Mouse (Mus musculus) forebrain, embryonic 14.5 days (tissue): ENCODE results near the gene S100a7a. TPM values are rescaled to one million over a fixed set of nuclear protein-coding genes. Genes with fewer than 3 reads are reported as not detected.

Experiments
- ATAC-seq: fragments of 200-750 bp; cut with Nextera tagmentation; 2 replicates; pipeline ENCODE4 v1.8.0; 2017; ENCODE audit warnings: mild to moderate bottlenecking, moderate library complexity
- DNase-seq: peaks from one replicate; pipeline ENCODE4 v3.0.0-alpha.2; 2015; ENCODE audit warnings: low spot score
- H3K27ac ChIP-seq: fragments of 300-500 bp; sonication (generic); 2 replicates; pipeline ENCODE4 v1.5.1; 2014; ENCODE audit warnings: low read depth, mild to moderate bottlenecking, control low read depth, low read length, moderate library complexity
- H3K27me3 ChIP-seq: fragments of 300-500 bp; sonication (generic); replicated peaks from 2 replicates; pipeline ENCODE4 v1.6.1; 2014; ENCODE audit warnings: low read length, control low read depth, mixed read lengths; ENCODE audit not compliant: control insufficient read depth, insufficient read depth
- H3K36me3 ChIP-seq: fragments of 300-500 bp; sonication (generic); 2 replicates; pipeline ENCODE4 v1.6.1; 2014; ENCODE audit warnings: low read length, control low read depth; ENCODE audit not compliant: control insufficient read depth, insufficient read depth
- H3K4me1 ChIP-seq: fragments of 300-500 bp; sonication (generic); 2 replicates; pipeline ENCODE4 v1.6.1; 2014; ENCODE audit warnings: antibody characterized with exemption, low read length, control low read depth; ENCODE audit not compliant: control insufficient read depth, insufficient read depth
- H3K4me2 ChIP-seq: fragments of 300-500 bp; sonication (generic); 2 replicates; pipeline ENCODE4 v1.6.1; 2014; ENCODE audit warnings: mild to moderate bottlenecking, control low read depth, low read length
- H3K4me3 ChIP-seq: fragments of 300-500 bp; sonication (generic); 2 replicates; pipeline ENCODE4 v1.5.1; 2014; ENCODE audit warnings: low read depth, low read length, control low read depth
- H3K9ac ChIP-seq: fragments of 300-500 bp; sonication (generic); 2 replicates; pipeline ENCODE4 v1.6.1; 2014; ENCODE audit warnings: mild to moderate bottlenecking, low read length, control low read depth, moderate library complexity
- H3K9me3 ChIP-seq: fragments of 300-500 bp; sonication (generic); replicated peaks from 2 replicates; pipeline ENCODE4 v1.6.1; 2016; ENCODE audit warnings: low read length, control low read depth, mixed read lengths; ENCODE audit not compliant: control insufficient read depth
- WGBS: fragments of 180-500 bp; shearing (Covaris S2); extraction: QIAGEN DNeasy Blood & Tissue Kit; methylation state at CpG from one replicate; pipeline ENCODE4 v1.1.7; 2014; 5-methylcytosine and 5-hydroxymethylcytosine counted together
- polyA plus RNA-seq: library from polyadenylated mRNA; unstranded; fragments of >200 nt; fragmentation: Nextera tagmentation; extraction: Ambion mirVana; gene quantifications from 2 replicates; pipeline ENCODE4 v1.2.1, GENCODE M21; 2014

S100a7a gene
- polyA plus RNA-seq = not detected in 2 replicates

DNA sequence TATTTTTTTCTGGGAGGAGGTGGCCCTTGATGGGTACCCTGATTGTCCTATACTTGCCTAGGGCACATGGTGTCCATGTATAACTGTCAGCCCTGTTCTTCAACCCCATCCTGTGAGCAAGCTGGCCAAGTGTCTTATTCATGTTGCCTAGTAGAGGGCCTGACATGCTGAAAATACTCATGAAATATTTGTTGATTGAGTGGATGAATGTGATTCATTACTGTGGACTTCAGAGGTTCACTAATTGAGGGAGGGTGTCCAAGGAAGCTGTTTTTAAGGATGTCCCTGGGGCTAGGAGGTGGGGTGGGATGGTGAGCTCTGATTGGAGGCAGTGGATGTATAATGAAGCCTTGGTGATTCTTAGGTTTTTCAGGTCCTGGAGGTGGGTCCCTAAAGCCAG is at the start of gene S100a7a:
Gene S100a7a, plus strand, starts transcription at position 301 of the 400 bp plus-strand sequence.
- ATAC-seq (no peak), DNase-seq (no peak)
- no peak within 1 kb of the TSS for H3K4me2 ChIP-seq
- no peaks in the 10 kb centered on the region for H3K9me3 ChIP-seq
- H3K27me3 ChIP-seq = no peaks in the 10 kb centered on the region
- H3K4me3 ChIP-seq = no peak within 1 kb of the TSS
- H3K4me1 ChIP-seq = no peaks in the 10 kb centered on the region
- no peaks in the 10 kb centered on the region for H3K36me3 ChIP-seq
- no peak within 1 kb of the TSS for H3K9ac ChIP-seq
- H3K27ac ChIP-seq = no peak within 1 kb of the TSS

DNA sequence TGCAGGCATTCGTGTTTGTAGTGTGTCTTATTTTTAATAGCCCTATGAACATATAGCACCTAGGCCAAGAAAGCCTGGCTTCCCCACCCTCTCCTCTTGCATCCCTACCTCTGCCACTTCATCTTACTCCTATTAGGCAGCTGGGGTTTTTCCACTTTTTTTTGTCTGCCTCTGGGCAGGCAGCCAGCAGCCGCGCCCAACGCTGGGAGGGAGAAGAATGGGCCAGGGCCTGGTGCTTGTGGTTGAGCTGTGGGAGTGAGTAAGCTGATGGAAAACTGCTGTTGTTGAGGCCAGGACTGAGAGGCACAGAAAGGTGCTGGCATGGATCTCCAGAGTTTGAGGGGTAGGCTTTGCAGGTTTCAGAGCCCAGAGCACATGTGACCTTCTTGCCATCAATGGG is 49.4 kb upstream of the S100a7a start:
- Histone ChIP-seq H3K4me3 (no peak overlapping the region), H3K27ac (peak overlapping the region; percentile 52; the same call in 1 of the 2 replicates), H3K9me3 (no peaks in the 10 kb centered on the region), H3K36me3 (no peaks in the 10 kb centered on the region), H3K4me2 (no peak overlapping the region), H3K9ac (no peak overlapping the region), H3K27me3 (no peaks in the 10 kb centered on the region), H3K4me1 (peaks cover 8% of the 10 kb centered on the region)
- WGBS = 13% methylated on average over 4 of the region's 4 CpGs
- ATAC-seq (peak; percentile 83), DNase-seq (peak; percentile 78)

DNA sequence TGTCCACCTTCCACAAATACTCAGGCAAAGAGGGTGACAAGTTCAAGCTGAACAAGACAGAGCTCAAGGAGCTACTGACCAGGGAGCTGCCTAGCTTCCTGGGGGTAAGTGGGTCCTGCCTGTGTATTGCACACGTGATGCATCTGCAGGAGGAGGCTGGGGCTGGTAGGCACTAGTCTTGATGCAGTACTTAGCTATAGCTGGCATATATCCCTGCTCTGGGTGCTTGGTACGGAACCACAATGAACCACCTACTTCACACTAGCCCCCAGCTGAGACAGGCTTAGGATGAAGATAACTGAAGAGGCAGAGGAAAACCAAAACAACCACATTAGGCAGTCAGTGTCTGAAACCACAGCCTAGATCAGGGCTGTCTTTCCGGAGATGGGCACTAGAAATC is 48.8 kb upstream of the S100a7a start:
- DNase-seq (no peak), ATAC-seq (peak; percentile 22; the same call in 1 of the 2 replicates)
- Histone ChIP-seq H3K27me3 (no peaks in the 10 kb centered on the region), H3K36me3 (no peaks in the 10 kb centered on the region), H3K4me2 (no peak overlapping the region), H3K27ac (0 out of 2 replicates have a peak overlapping the region, but pooled peaks have one; percentile 52), H3K4me1 (peaks cover 8% of the 10 kb centered on the region), H3K4me3 (no peak overlapping the region), H3K9me3 (no peaks in the 10 kb centered on the region), H3K9ac (no peak overlapping the region)
- 81% methylated on average over 3 of the region's 3 CpGs for WGBS

DNA sequence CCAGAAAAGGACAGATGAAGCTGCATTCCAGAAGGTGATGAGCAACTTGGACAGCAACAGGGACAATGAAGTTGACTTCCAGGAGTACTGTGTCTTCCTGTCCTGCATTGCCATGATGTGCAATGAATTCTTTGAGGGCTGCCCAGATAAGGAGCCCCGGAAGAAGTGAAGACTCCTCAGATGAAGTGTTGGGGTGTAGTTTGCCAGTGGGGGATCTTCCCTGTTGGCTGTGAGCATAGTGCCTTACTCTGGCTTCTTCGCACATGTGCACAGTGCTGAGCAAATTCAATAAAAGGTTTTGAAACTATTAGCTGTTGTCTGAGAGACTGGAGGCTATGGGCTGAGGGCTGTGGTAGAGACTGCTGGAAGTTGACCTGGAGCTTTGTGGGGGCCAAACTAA is 48.1 kb upstream of the S100a7a start:
- Histone ChIP-seq H3K4me1 (peaks cover 8% of the 10 kb centered on the region), H3K27ac (no peak overlapping the region), H3K9me3 (no peaks in the 10 kb centered on the region), H3K9ac (no peak overlapping the region), H3K4me2 (no peak overlapping the region), H3K36me3 (no peaks in the 10 kb centered on the region), H3K27me3 (no peaks in the 10 kb centered on the region), H3K4me3 (no peak overlapping the region)
- DNase-seq = no peak
- 85% methylated on average over 2 of the region's 2 CpGs for WGBS
- no peak for ATAC-seq

DNA sequence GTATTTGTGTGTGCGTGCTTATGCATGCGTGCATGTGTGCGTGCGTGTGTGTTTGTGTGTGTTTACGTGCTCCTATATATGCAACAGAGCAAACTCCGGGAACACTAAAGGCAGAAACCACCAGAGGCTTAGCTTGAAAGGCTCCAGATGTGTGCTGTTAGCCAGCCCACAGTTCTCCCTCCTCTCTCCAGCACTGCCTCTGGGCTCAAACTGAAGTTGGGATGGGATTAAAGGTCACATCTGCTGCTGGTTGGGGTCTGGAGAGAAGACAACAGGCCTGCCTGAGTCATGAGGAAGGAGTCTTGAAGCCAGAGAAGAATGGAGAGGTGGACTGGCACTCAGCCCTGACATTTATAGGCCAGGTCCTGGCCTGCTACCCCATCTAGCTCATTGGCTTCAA is 47.6 kb upstream of the S100a7a start:
- H3K4me2 ChIP-seq = no peak overlapping the region
- DNase-seq (no peak), ATAC-seq (no peak)
- H3K9ac ChIP-seq = no peak overlapping the region
- no peaks in the 10 kb centered on the region for H3K27me3 ChIP-seq
- H3K36me3 ChIP-seq = no peaks in the 10 kb centered on the region
- H3K4me3 ChIP-seq = no peak overlapping the region
- H3K4me1 ChIP-seq = peaks cover 8% of the 10 kb centered on the region
- no peak overlapping the region for H3K27ac ChIP-seq
- WGBS = 94% methylated on average over 6 of the region's 6 CpGs
- H3K9me3 ChIP-seq = no peaks in the 10 kb centered on the region

DNA sequence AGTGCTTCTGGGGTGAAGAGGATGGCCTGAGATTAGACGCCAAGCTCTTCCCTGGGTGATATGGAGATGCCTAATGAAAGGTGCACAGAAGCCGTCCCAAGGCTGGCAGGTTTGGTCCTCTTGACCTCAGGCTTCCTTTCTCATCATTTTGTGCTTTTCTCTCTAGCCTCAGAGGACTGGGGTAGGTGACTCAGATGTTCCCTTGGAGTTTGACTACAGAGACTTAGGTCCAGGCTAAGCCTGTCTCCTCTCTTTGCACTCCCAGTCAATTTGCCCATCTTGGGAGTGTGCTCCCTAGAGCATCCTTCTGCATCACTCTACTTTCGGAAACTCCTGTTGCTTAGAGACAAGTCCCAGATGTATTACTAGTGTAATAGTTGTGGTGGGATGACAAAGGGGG is 46.5 kb upstream of the S100a7a start:
- H3K9ac ChIP-seq = no peak overlapping the region
- no peaks in the 10 kb centered on the region for H3K27me3 ChIP-seq
- H3K27ac ChIP-seq = no peak overlapping the region
- WGBS = 86% methylated on average over 3 of the region's 3 CpGs
- no peaks in the 10 kb centered on the region for H3K9me3 ChIP-seq
- DNase-seq (no peak), ATAC-seq (no peak)
- H3K4me2 ChIP-seq = no peak overlapping the region
- H3K4me1 ChIP-seq = peaks cover 8% of the 10 kb centered on the region
- no peaks in the 10 kb centered on the region for H3K36me3 ChIP-seq
- no peak overlapping the region for H3K4me3 ChIP-seq

DNA sequence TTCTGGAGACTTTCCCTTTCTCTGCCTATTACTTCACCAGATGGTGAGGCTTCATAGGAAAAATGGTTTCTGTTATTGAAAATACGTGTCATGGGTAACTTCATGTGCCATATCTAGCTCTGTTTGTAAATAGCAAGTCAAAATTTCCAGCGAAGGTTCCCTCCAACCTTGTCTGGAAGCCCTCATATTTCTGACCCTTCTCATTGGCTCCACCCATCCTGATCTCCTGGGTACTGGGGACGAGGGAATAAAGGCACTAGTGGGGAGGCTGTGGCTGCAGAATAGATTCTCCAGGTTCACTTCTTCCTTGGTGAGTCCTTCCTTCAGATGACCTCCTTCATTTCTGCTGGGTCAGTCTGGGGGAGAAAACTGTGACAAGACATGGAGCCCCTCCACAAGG is 45.6 kb upstream of the S100a7a start, which contains the start of gene S100a5:
Gene S100a5, plus strand, starts transcription at position 301 of the 400 bp plus-strand sequence.
- H3K36me3 ChIP-seq = no peaks in the 10 kb centered on the region
- no peak within 1 kb of the TSS for H3K4me3 ChIP-seq
- WGBS = 61% methylated on average over 3 of the region's 3 CpGs
- no peak within 1 kb of the TSS for H3K9ac ChIP-seq
- no peak within 1 kb of the TSS for H3K27ac ChIP-seq
- no peak for DNase-seq
- H3K9me3 ChIP-seq = no peaks in the 10 kb centered on the region
- no peaks in the 10 kb centered on the region for H3K27me3 ChIP-seq
- peaks cover 13% of the 10 kb centered on the region for H3K4me1 ChIP-seq
- no peak within 1 kb of the TSS for H3K4me2 ChIP-seq
- no peak for ATAC-seq

DNA sequence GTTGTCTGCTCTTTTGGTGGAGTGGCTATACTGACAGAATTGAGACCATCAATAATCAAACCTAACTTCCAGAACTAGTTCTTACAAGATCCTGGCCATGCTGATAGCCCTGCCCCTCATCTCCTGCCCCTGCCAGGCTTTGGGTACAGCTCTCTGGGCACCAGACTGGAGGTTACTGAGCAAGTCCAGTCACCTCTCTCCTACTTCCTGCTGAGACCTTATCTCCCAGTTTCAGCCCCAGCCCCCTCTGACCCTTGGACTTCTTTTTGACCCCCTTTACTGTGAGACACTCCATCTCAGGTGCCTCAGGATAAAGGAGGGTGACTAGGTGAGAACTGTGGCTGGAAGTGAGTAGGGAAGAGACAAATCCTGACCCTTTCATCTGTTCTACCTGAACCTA is 44.7 kb upstream of the S100a7a start:
- no peak overlapping the region for H3K27ac ChIP-seq
- ATAC-seq = no peak
- H3K4me3 ChIP-seq = no peak overlapping the region
- no peak overlapping the region for H3K4me2 ChIP-seq
- peaks cover 10% of the 10 kb centered on the region for H3K4me1 ChIP-seq
- DNase-seq = no peak
- H3K27me3 ChIP-seq = no peaks in the 10 kb centered on the region
- no peaks in the 10 kb centered on the region for H3K36me3 ChIP-seq
- H3K9me3 ChIP-seq = no peaks in the 10 kb centered on the region
- H3K9ac ChIP-seq = no peak overlapping the region

DNA sequence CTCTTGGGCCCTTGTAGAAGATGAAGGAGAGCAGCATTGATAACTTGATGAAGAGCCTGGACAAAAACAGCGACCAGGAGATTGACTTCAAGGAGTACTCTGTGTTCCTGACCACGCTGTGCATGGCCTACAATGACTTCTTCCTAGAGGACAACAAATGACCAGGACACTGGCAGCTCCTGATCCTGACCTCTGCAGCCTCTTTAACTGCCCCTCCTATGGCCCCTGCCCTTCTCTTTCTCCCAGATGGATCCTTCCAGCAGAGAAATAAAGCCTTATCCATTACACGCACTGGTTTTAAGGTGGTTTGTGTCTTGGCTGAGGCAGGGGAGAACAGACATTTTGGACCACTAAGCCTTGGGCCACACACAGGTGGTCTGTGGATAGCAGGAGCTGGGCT is 42.3 kb upstream of the S100a7a start:
- H3K27me3 ChIP-seq = no peaks in the 10 kb centered on the region
- H3K4me3 ChIP-seq = no peak overlapping the region
- H3K36me3 ChIP-seq = no peaks in the 10 kb centered on the region
- no peak overlapping the region for H3K9ac ChIP-seq
- H3K4me2 ChIP-seq = no peak overlapping the region
- H3K9me3 ChIP-seq = no peaks in the 10 kb centered on the region
- ATAC-seq (no peak), DNase-seq (no peak)
- 88% methylated on average over 3 of the region's 3 CpGs for WGBS
- H3K4me1 ChIP-seq = peaks cover 5% of the 10 kb centered on the region
- no peak overlapping the region for H3K27ac ChIP-seq
